Mouse (Mus musculus) forebrain, embryonic 11.5 days (tissue): ENCODE measurements at regions not wholly inside any gene's neighbourhood (a gene's known extent, or its start where the extent isn't known, plus 50 kb on each side); places are given as distances from the start of the nearest gene placed in this dataset.

Source experiments
- ATAC-seq: fragments of 200-750 bp; cut with Nextera tagmentation; replicated peaks from 2 replicates; pipeline ENCODE4 v1.8.0; 2017; ENCODE audit warnings: moderate TSS enrichment; ENCODE audit not compliant: low FRiP score
- DNase-seq: peaks from one replicate; pipeline ENCODE4 v3.0.0-alpha.2; 2017; ENCODE audit warnings: low spot score
- H3K27ac ChIP-seq: fragments of 300-500 bp; sonication (generic); 2 replicates; pipeline ENCODE4 v1.5.1; 2014; ENCODE audit warnings: low read depth, low read length
- H3K27me3 ChIP-seq: fragments of 300-500 bp; sonication (generic); 2 replicates; pipeline ENCODE4 v1.6.1; 2014; ENCODE audit warnings: mild to moderate bottlenecking, low read length, mixed read lengths; ENCODE audit not compliant: control insufficient read depth, insufficient read depth
- H3K36me3 ChIP-seq: fragments of 300-500 bp; sonication (generic); 2 replicates; pipeline ENCODE4 v1.6.1; 2014; ENCODE audit warnings: mild to moderate bottlenecking, low read length, moderate library complexity, mixed read lengths; ENCODE audit not compliant: control insufficient read depth, insufficient read depth
- H3K4me1 ChIP-seq: fragments of 300-500 bp; sonication (generic); replicated peaks from 2 replicates; pipeline ENCODE4 v1.6.1; 2014; ENCODE audit warnings: low read length, mixed read lengths; ENCODE audit not compliant: control insufficient read depth, insufficient read depth
- H3K4me2 ChIP-seq: fragments of 300-500 bp; sonication (generic); 2 replicates; pipeline ENCODE4 v1.6.1; 2014; ENCODE audit warnings: low read depth, mild to moderate bottlenecking, low read length, moderate library complexity, mixed read lengths; ENCODE audit not compliant: severe bottlenecking
- H3K4me3 ChIP-seq: fragments of 300-500 bp; sonication (generic); 2 replicates; pipeline ENCODE4 v1.5.1; 2014; ENCODE audit warnings: low read depth, low read length
- H3K9ac ChIP-seq: fragments of 300-500 bp; sonication (generic); 2 replicates; pipeline ENCODE4 v1.6.1; 2014; ENCODE audit warnings: low read length
- H3K9me3 ChIP-seq: fragments of 300-500 bp; sonication (generic); 2 replicates; pipeline ENCODE4 v1.6.1; 2016; ENCODE audit warnings: low read length, mixed read lengths; ENCODE audit not compliant: control insufficient read depth
- WGBS: fragments of 180-500 bp; shearing (Covaris S2); extraction: QIAGEN DNeasy Blood & Tissue Kit; methylation state at CpG from one replicate; pipeline ENCODE4 v1.1.7; 2014; 5-methylcytosine and 5-hydroxymethylcytosine counted together

GRCm38 (mm10) chr2:33983112-33983748 lies 95.5 kb upstream of the Mvb12b start:
- Histone ChIP-seq H3K9ac (no peak overlapping the region), H3K4me3 (no peak overlapping the region), H3K36me3 (no peaks in the 10 kb centered on the region), H3K4me2 (no peak overlapping the region), H3K4me1 (peaks cover 12% of the 10 kb centered on the region), H3K9me3 (no peaks in the 10 kb centered on the region), H3K27ac (peak overlapping the region; percentile 53; the same call in 1 of the 2 replicates), H3K27me3 (no peaks in the 10 kb centered on the region)
- WGBS: 39% methylated on average over 11 of the region's 11 CpGs
- DNase-seq: no peak
- ATAC-seq: peak; percentile 42

GRCm38 (mm10) chr2:33981936-33982335 lies 94.2 kb upstream of the Mvb12b start:
- 43% methylated on average over 8 of the region's 8 CpGs for WGBS
- no peak overlapping the region for H3K4me3 ChIP-seq
- DNase-seq: no peak
- no peaks in the 10 kb centered on the region for H3K27me3 ChIP-seq
- no peak overlapping the region for H3K4me2 ChIP-seq
- no peak for ATAC-seq
- no peak overlapping the region for H3K27ac ChIP-seq
- H3K36me3 ChIP-seq: no peaks in the 10 kb centered on the region
- H3K4me1 ChIP-seq: peaks cover 12% of the 10 kb centered on the region
- no peaks in the 10 kb centered on the region for H3K9me3 ChIP-seq
- H3K9ac ChIP-seq: no peak overlapping the region

GRCm38 (mm10) chr2:33981321-33981720 lies 93.6 kb upstream of the Mvb12b start:
- no peak for DNase-seq
- ATAC-seq: no peak
- no peak overlapping the region for H3K27ac ChIP-seq
- no peaks in the 10 kb centered on the region for H3K36me3 ChIP-seq
- WGBS: 91% methylated on average over 7 of the region's 7 CpGs
- H3K4me3 ChIP-seq: no peak overlapping the region
- H3K9me3 ChIP-seq: no peaks in the 10 kb centered on the region
- no peak overlapping the region for H3K4me2 ChIP-seq
- no peaks in the 10 kb centered on the region for H3K27me3 ChIP-seq
- peaks cover 12% of the 10 kb centered on the region for H3K4me1 ChIP-seq
- no peak overlapping the region for H3K9ac ChIP-seq

DNA sequence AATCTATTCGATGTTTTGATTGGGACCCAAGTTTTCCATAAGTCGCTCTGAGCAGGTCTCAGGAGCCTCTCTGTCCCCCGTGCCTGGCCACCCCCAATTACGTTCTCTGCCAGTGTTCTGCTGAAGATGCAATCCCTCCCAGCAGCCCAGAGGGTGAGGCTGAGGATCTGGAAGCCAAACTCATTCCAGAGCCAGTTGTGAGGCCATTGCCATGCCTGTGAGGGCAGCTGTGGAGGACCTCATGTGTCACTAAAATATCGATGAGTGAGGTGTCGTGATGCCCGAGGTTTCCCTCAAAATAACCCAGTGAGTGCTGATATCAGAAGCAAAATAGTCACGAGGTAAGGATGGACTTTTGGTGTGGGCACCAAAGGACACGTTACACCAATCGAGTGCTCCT lies 93.1 kb upstream of the Mvb12b start:
- no peaks in the 10 kb centered on the region for H3K36me3 ChIP-seq
- H3K27ac ChIP-seq: no peak overlapping the region
- H3K27me3 ChIP-seq: no peaks in the 10 kb centered on the region
- no peak overlapping the region for H3K9ac ChIP-seq
- H3K4me2 ChIP-seq: no peak overlapping the region
- no peak overlapping the region for H3K4me3 ChIP-seq
- DNase-seq (no peak), ATAC-seq (no peak)
- 89% methylated on average over 10 of the region's 10 CpGs for WGBS
- peaks cover 12% of the 10 kb centered on the region for H3K4me1 ChIP-seq
- no peaks in the 10 kb centered on the region for H3K9me3 ChIP-seq

- H3K9ac ChIP-seq: no peak overlapping the region
- H3K4me2 ChIP-seq: no peak overlapping the region
- H3K9me3 ChIP-seq: no peaks in the 10 kb centered on the region
- no peak overlapping the region for H3K4me3 ChIP-seq
- no peak overlapping the region for H3K27ac ChIP-seq
- H3K36me3 ChIP-seq: no peaks in the 10 kb centered on the region
- H3K27me3 ChIP-seq: no peaks in the 10 kb centered on the region
- DNase-seq: no peak
- peaks cover 12% of the 10 kb centered on the region for H3K4me1 ChIP-seq
- no peak for ATAC-seq
These were observed 91.5 kb upstream of the Mvb12b start for GRCm38 (mm10) chr2:33979276-33979675.

GRCm38 (mm10) chr2:33978550-33978949 lies 90.8 kb upstream of the Mvb12b start:
- no peaks in the 10 kb centered on the region for H3K9me3 ChIP-seq
- WGBS: 83% methylated on average over 4 of the region's 4 CpGs
- H3K4me2 ChIP-seq: no peak overlapping the region

GRCm38 (mm10) chr2:33977576-33978352 lies 90.0 kb upstream of the Mvb12b start:
- Histone ChIP-seq H3K36me3 (no peaks in the 10 kb centered on the region), H3K4me3 (no peak overlapping the region), H3K4me1 (peaks cover 4% of the 10 kb centered on the region; the same call in 1 of the 2 replicates), H3K4me2 (no peak overlapping the region), H3K9ac (no peak overlapping the region), H3K9me3 (no peaks in the 10 kb centered on the region), H3K27me3 (no peaks in the 10 kb centered on the region), H3K27ac (no peak overlapping the region)
- 75% methylated on average over 20 of the region's 20 CpGs for WGBS
- ATAC-seq (no peak), DNase-seq (no peak)

More at GRCm38 (mm10) chr2:33978550-33978949, 90.8 kb upstream of the Mvb12b start:
- no peaks in the 10 kb centered on the region for H3K27me3 ChIP-seq
- H3K9ac ChIP-seq: no peak overlapping the region
- DNase-seq (no peak), ATAC-seq (no peak)
- H3K27ac ChIP-seq: no peak overlapping the region
- H3K36me3 ChIP-seq: no peaks in the 10 kb centered on the region
- H3K4me1 ChIP-seq: peaks cover 12% of the 10 kb centered on the region
- no peak overlapping the region for H3K4me3 ChIP-seq

DNA sequence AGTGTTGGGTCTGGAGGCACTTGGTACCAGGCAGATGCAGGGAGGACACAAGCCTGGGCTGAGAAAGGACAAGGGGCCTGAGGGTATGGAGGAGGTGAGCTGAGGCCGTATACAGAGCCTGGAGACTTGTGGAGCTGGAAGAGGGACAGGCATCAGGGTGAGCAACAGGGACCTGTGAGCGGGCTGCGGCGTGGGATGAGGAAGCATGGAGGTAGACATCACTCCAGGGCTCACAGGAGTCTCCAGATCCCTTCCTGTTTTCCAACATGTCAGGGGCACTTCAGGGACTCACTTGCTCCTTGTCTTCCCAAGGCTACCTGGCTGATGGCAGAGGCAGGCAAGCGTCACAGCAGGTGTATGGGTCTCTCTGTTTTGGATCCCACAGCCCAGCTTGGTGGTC lies 89.4 kb upstream of the Mvb12b start:
- 88% methylated on average over 5 of the region's 5 CpGs for WGBS
- Histone ChIP-seq H3K9ac (no peak overlapping the region), H3K4me1 (peaks cover 4% of the 10 kb centered on the region; the same call in 1 of the 2 replicates), H3K4me2 (no peak overlapping the region), H3K4me3 (no peak overlapping the region), H3K27ac (no peak overlapping the region), H3K27me3 (no peaks in the 10 kb centered on the region), H3K9me3 (no peaks in the 10 kb centered on the region), H3K36me3 (no peaks in the 10 kb centered on the region)
- no peak for ATAC-seq
- DNase-seq: no peak

- Histone ChIP-seq H3K27me3 (no peaks in the 10 kb centered on the region), H3K4me1 (no peaks in the 10 kb centered on the region; the same call in 1 of the 2 replicates), H3K4me2 (no peak overlapping the region), H3K27ac (no peak overlapping the region), H3K9ac (no peak overlapping the region), H3K36me3 (no peaks in the 10 kb centered on the region), H3K9me3 (no peaks in the 10 kb centered on the region), H3K4me3 (no peak overlapping the region)
- no peak for ATAC-seq
- WGBS: 90% methylated on average over 9 of the region's 9 CpGs
- DNase-seq: no peak
These were observed 88.4 kb upstream of the Mvb12b start for GRCm38 (mm10) chr2:33976183-33976582.
